Mouse (Mus musculus): Measurements from ENCODE around the gene Thbs3. TPM values are rescaled to one million over a fixed set of nuclear protein-coding genes. Genes with fewer than 3 reads are reported as not detected.

Gene Thbs3
- polyA plus RNA-seq, 1 experiment = not detected

GRCm38 (mm10) chr3:89190436-89190835 is 24.5 kb upstream of the Thbs3 start:
- WGBS = 89% methylated on average over 8 of the region's 8 CpGs
- TF ChIP-seq POLR2A (IDR thresholded peaks at IDR 0.05; ENCODE audit: insufficient read depth, low read depth, low read length) (no peak), CTCF (IDR thresholded peaks at IDR 0.05; ENCODE audit: insufficient read depth, low read depth, low read length) (no peak)
- no peak overlapping the region for H3K27ac ChIP-seq (ENCODE audit: insufficient read depth, low read depth, low read length)
- H3K4me3 ChIP-seq (ENCODE audit: insufficient read depth, low read depth, low read length) = no peak overlapping the region
- H3K4me1 ChIP-seq (ENCODE audit: control insufficient read depth, insufficient read depth, low read length) = peaks cover 11% of the 10 kb centered on the region

GRCm38 (mm10) chr3:89193351-89193750 is 21.6 kb upstream of the Thbs3 start:
- Histone ChIP-seq H3K27ac (ENCODE audit: insufficient read depth, low read depth, low read length) (no peak overlapping the region), H3K4me3 (ENCODE audit: insufficient read depth, low read depth, low read length) (no peak overlapping the region), H3K4me1 (ENCODE audit: control insufficient read depth, insufficient read depth, low read length) (peaks cover 11% of the 10 kb centered on the region)
- WGBS = 88% methylated on average over 1 of the region's 1 CpGs
- no peak for TF ChIP-seq CTCF (IDR thresholded peaks at IDR 0.05; ENCODE audit: insufficient read depth, low read depth, low read length)

GRCm38 (mm10) chr3:89193853-89194252 is 21.1 kb upstream of the Thbs3 start:
- Histone ChIP-seq H3K4me3 (ENCODE audit: insufficient read depth, low read depth, low read length) (no peak overlapping the region), H3K27ac (ENCODE audit: insufficient read depth, low read depth, low read length) (no peak overlapping the region), H3K4me1 (ENCODE audit: control insufficient read depth, insufficient read depth, low read length) (peaks cover 6% of the 10 kb centered on the region)
- 89% methylated on average over 2 of the region's 2 CpGs for WGBS
- no peak for TF ChIP-seq POLR2A (IDR thresholded peaks at IDR 0.05; ENCODE audit: insufficient read depth, low read depth, low read length)
- TF ChIP-seq CTCF (IDR thresholded peaks at IDR 0.05; ENCODE audit: insufficient read depth, low read depth, low read length) = no peak

DNA sequence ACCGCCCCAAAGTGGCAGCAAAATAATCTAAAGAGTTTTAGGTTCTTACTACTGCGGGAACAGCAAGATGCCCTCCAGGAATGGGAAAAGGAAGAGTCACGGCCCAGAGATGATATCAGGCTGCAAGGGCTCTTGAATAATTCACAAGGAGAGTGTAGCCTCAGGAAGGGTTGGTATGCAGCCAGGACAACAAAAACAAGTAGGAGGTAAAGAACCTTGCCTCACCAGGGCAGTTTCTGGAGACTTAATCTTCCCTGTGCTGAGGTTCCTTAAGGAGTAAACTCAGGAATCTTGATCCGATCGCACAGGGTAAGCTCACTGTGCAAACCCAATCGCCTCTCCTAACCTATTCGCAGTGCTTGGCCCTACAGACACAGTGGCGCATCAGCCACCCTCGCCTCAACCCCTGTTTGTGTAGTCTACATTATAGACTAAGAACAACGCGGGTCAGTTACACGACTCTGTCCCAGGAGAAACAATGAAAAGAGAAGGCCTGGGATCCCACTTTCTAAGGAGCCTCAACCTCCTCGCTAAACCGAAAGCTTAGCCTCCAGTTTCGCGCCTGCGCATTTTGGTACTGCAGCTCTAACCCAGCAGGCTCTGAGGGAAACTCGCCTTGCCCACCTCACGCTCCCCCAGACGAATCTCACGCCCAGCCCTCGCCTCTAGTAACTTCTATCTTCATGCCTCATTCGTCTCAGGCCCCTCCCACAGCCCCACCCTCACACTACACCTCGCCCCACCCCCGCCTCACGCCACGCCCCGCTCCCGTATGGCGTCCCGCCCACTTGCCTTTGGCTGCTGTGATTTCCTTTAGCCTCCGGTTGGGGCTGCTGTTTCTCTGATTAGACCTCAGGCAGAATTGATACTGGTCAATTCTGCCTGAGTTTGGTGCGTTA is 18.8 kb upstream of the Thbs3 start:
- Histone ChIP-seq H3K4me3 (ENCODE audit: insufficient read depth, low read depth, low read length) (peak overlapping the region; percentile 43), H3K4me1 (ENCODE audit: control insufficient read depth, insufficient read depth, low read length) (peaks cover 6% of the 10 kb centered on the region; the same call in 1 of the 2 replicates), H3K27ac (ENCODE audit: insufficient read depth, low read depth, low read length) (peak overlapping the region; percentile 77)
- 5% methylated on average over 33 of the region's 33 CpGs for WGBS
- TF ChIP-seq CTCF (IDR thresholded peaks at IDR 0.05; ENCODE audit: insufficient read depth, low read depth, low read length) (no peak), POLR2A (IDR thresholded peaks at IDR 0.05; ENCODE audit: insufficient read depth, low read depth, low read length) (peak; percentile 48; the same call in 1 of the 2 replicates)

GRCm38 (mm10) chr3:89199839-89200238 is 15.1 kb upstream of the Thbs3 start:
- no peak overlapping the region for H3K27ac ChIP-seq (ENCODE audit: insufficient read depth, low read depth, low read length)
- TF ChIP-seq CTCF (IDR thresholded peaks at IDR 0.05; ENCODE audit: insufficient read depth, low read depth, low read length) (no peak), POLR2A (IDR thresholded peaks at IDR 0.05; ENCODE audit: insufficient read depth, low read depth, low read length) (no peak)
- H3K4me3 ChIP-seq (ENCODE audit: insufficient read depth, low read depth, low read length) = no peak overlapping the region
- 75% methylated on average over 3 of the region's 3 CpGs for WGBS
- H3K4me1 ChIP-seq (ENCODE audit: control insufficient read depth, insufficient read depth, low read length) = peaks cover 6% of the 10 kb centered on the region; the same call in 1 of the 2 replicates

DNA sequence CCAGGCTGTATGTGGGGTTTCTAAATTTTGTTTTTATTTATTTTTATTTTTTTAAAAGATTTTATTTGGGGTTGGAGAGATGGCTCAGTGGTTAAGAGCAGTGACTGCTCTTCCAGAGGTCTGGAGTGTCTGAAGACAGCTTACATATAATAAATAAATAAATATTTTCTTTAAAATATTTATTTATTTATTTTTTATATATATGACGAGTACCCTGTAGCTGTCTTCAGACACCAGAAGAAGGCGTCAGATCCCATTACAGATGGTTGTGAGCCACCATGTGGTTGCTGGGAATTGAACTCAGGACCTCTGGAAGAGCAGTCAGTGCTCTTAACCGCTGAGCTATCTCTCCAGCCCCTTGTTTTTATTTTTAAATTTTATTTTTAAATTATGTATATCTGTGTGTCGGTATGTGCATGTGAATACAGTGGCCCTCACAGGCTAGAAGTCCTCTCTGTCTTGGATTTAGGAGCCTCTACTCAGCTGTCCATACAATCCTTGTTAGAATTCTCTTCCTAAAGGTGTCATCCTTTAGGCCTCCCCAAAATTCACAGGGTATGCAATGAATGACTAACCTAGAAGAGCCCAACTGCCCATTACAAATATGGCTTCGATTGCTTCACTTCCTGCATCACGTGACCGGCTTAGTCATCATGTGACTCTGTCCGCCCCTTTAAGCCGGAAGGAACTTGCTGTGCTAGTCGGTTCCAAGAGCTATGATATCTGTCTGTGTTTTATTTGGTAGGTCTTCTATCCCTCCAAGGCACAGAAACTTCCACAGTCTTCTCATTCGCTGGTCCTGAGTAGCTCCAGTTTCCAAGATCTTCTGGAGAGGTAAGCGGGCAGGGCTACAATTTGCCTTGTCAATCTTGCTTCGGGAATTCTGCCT is 12.5 kb upstream of the Thbs3 start, which contains the start of gene Gba:
TSS of gene Gba (plus strand) at position 676 of the 889 bp plus-strand sequence.
- Histone ChIP-seq H3K4me1 (ENCODE audit: control insufficient read depth, insufficient read depth, low read length) (no peaks in the 10 kb centered on the region), H3K27ac (ENCODE audit: insufficient read depth, low read depth, low read length) (no peak within 1 kb of the TSS), H3K4me3 (ENCODE audit: insufficient read depth, low read depth, low read length) (peak within 1 kb of the TSS; percentile 45)
- 21% methylated on average over 13 of the region's 13 CpGs for WGBS
- TF ChIP-seq POLR2A (IDR thresholded peaks at IDR 0.05; ENCODE audit: insufficient read depth, low read depth, low read length) = no peak
- no peak for TF ChIP-seq CTCF (IDR thresholded peaks at IDR 0.05; ENCODE audit: insufficient read depth, low read depth, low read length)

GRCm38 (mm10) chr3:89203142-89203514 is 11.9 kb upstream of the Thbs3 start:
- WGBS = 22% methylated on average over 5 of the region's 5 CpGs
- peak overlapping the region; percentile 45 for H3K4me3 ChIP-seq (ENCODE audit: insufficient read depth, low read depth, low read length)
- H3K4me1 ChIP-seq (ENCODE audit: control insufficient read depth, insufficient read depth, low read length) = no peaks in the 10 kb centered on the region
- TF ChIP-seq CTCF (IDR thresholded peaks at IDR 0.05; ENCODE audit: insufficient read depth, low read depth, low read length) (no peak), POLR2A (IDR thresholded peaks at IDR 0.05; ENCODE audit: insufficient read depth, low read depth, low read length) (no peak)
- H3K27ac ChIP-seq (ENCODE audit: insufficient read depth, low read depth, low read length) = no peak overlapping the region

DNA sequence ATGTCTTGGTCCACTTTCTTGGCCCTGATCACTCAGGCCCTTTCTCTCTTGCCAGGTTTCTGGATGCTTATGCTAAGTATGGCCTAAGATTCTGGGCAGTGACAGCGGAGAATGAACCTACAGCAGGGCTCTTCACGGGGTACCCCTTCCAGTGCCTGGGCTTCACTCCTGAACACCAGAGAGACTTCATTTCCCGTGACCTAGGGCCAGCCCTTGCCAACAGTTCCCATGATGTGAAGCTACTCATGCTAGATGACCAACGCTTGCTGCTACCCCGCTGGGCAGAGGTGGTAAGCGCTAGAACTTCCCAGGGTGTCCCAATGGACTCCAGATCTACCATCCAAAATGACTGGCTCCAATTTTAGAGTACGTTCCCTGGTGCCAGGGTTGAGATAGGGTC is 8.9 kb upstream of the Thbs3 start:
- WGBS = 90% methylated on average over 7 of the region's 7 CpGs
- Histone ChIP-seq H3K27ac (ENCODE audit: insufficient read depth, low read depth, low read length) (no peak overlapping the region), H3K4me1 (ENCODE audit: control insufficient read depth, insufficient read depth, low read length) (no peaks in the 10 kb centered on the region), H3K4me3 (ENCODE audit: insufficient read depth, low read depth, low read length) (no peak overlapping the region)
- no peak for TF ChIP-seq POLR2A (IDR thresholded peaks at IDR 0.05; ENCODE audit: insufficient read depth, low read depth, low read length)
- TF ChIP-seq CTCF (IDR thresholded peaks at IDR 0.05; ENCODE audit: insufficient read depth, low read depth, low read length) = no peak

GRCm38 (mm10) chr3:89206695-89207094 is 8.3 kb upstream of the Thbs3 start:
- Histone ChIP-seq H3K4me1 (ENCODE audit: control insufficient read depth, insufficient read depth, low read length) (no peaks in the 10 kb centered on the region), H3K4me3 (ENCODE audit: insufficient read depth, low read depth, low read length) (no peak overlapping the region), H3K27ac (ENCODE audit: insufficient read depth, low read depth, low read length) (no peak overlapping the region)
- no peak for TF ChIP-seq POLR2A (IDR thresholded peaks at IDR 0.05; ENCODE audit: insufficient read depth, low read depth, low read length)
- no peak for TF ChIP-seq CTCF (IDR thresholded peaks at IDR 0.05; ENCODE audit: insufficient read depth, low read depth, low read length)
- WGBS = 82% methylated on average over 2 of the region's 2 CpGs
